Mouse (Mus musculus): ENCODE measurements around the gene 1190002N15Rik. TPM values are rescaled to one million over a fixed set of nuclear protein-coding genes. Genes with fewer than 3 reads are reported as not detected.

Gene 1190002N15Rik
- polyA plus RNA-seq (2014; fragmentation: Illumina TruSeq; extraction: RNeasy Lipid Tissue Mini Kit (QIAGEN cat#74804)): 329 TPM

DNA sequence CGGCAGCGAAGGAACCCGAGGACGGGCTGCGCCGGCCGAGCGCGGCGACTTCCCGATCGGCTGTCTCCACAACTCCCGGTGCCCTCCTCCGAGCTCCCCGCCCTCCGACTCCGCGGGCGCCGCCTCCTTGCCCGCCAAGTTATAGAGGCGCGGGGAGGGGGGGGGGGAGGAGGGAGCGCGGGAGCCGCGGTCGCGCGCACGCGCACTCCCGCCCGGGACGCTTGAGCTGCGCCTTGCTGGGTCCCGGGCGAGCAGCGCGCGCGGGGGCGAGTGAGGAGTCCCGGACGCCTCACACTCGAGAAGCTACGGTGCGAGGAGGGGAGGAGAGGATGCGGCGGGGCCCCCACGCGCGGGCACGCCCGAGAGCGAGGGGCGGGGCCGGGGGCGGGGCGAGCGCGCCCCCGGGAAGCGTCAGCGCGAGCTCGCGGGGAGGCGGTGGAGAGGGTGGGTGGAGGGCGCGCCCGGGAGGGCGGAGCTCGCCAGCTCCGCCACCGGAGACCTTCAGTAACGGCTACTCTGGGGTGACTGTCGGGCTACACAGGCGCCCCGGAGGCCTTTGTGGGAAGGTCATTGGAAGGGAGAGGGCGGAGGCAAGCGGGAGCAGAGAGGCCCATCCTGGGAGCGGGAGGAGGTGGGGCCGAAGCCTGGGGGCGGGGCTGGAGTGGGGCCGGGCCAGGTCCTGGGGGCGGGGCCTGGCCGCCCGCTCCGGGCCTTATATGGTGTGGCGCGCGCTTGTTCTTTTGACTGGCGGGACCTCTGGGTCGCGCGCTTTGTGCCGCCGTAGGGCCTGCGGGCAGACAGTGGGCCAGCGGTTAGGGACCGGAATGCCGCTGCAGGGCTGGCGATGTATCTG, at the start of gene 1190002N15Rik:
TSS of gene 1190002N15Rik (minus strand) at position 112 of the 853 bp plus-strand sequence.

Other genes starting within 250 kb of the 1190002N15Rik start
- 5.0 TPM for gene Slc9a9, start 131.8 kb upstream of the 1190002N15Rik start, polyA plus RNA-seq (2014; fragmentation: Illumina TruSeq; extraction: RNeasy Lipid Tissue Mini Kit (QIAGEN cat#74804))

Measured in ovary, adult 10 weeks (tissue).